Mouse (Mus musculus): ENCODE data around the gene Pcdh15.

GRCm38 (mm10) chr10:74621837-74622236 is 1522.7 kb downstream of the Pcdh15 start:
- TF ChIP-seq CTCF (IDR thresholded peaks at IDR 0.05; ENCODE audit: low read depth) (peak; percentile 70), EP300 (optimal IDR thresholded peaks at IDR 0.05) (no peak)
